14 mouse cellular contexts compared by ENCODE assay signal in genomic region chr12:81099161-81099560, GRCm38 (mm10).
"Had no signal": no experiment of that assay in that cellular context is flagged by ENCODE, and none has a peak within 500 bp of the region (broad histone marks: within the 10 kb centered on the region; RNA-seq: fewer than 3 reads in every experiment).

No protein-coding gene starts in this region.

- H3K4me3 ChIP-seq: kidney, embryonic 15.5 days; liver, embryonic 13.5 days; midbrain, embryonic 15.5 days; neural tube, embryonic 13.5 days; stomach, embryonic 15.5 days had no signal

- H3K4me2 ChIP-seq: kidney, embryonic 15.5 days; liver, embryonic 13.5 days; midbrain, embryonic 15.5 days; neural tube, embryonic 13.5 days; stomach, embryonic 15.5 days had no signal

- DNase-seq: kidney, adult 2 months; kidney, postnatal 14 days; left cerebral cortex, postnatal 4 days; liver, embryonic 13.5 days; liver, postnatal 0 days; retina, postnatal 1 day; right cerebral cortex, postnatal 4 days; spleen, adult 18-20 months; thymus, adult 2 months; thymus, postnatal 4 days had no signal

- H3K27ac ChIP-seq: kidney, embryonic 15.5 days; liver, embryonic 13.5 days; midbrain, embryonic 15.5 days; neural tube, embryonic 13.5 days; stomach, embryonic 15.5 days had no signal

- H3K9me3 ChIP-seq: kidney, embryonic 15.5 days; liver, embryonic 13.5 days; midbrain, embryonic 15.5 days; neural tube, embryonic 13.5 days; stomach, embryonic 15.5 days had no signal

- H3K36me3 ChIP-seq: kidney, embryonic 15.5 days; liver, embryonic 13.5 days; midbrain, embryonic 15.5 days; neural tube, embryonic 13.5 days; stomach, embryonic 15.5 days had no signal

- H3K27me3 ChIP-seq: liver, embryonic 13.5 days; midbrain, embryonic 15.5 days; neural tube, embryonic 13.5 days; stomach, embryonic 15.5 days had no signal

- H3K9ac ChIP-seq: kidney, embryonic 15.5 days; liver, embryonic 13.5 days; liver, postnatal 0 days; midbrain, embryonic 15.5 days; neural tube, embryonic 13.5 days; stomach, embryonic 15.5 days had no signal

- ATAC-seq: liver, postnatal 0 days; midbrain, embryonic 15.5 days had no signal
